Mouse (Mus musculus) pancreas, adult 10 weeks (tissue): ENCODE measurements around the gene Acvrl1. TPM values are rescaled to one million over a fixed set of nuclear protein-coding genes. Genes with fewer than 3 reads are reported as not detected.

ENCODE experiments used
- polyA plus RNA-seq: library from polyadenylated mRNA; stranded (reverse); fragments of 350-450 nt; fragmentation: Illumina TruSeq; extraction: RNeasy Lipid Tissue Mini Kit (QIAGEN cat#74804); gene quantifications from one replicate; pipeline ENCODE4 v1.2.3, GENCODE M21; 2015; ENCODE audit warnings: low read depth, low replicate concordance; ENCODE audit not compliant: insufficient read depth

Gene Acvrl1
- polyA plus RNA-seq: 20.3 TPM

DNA sequence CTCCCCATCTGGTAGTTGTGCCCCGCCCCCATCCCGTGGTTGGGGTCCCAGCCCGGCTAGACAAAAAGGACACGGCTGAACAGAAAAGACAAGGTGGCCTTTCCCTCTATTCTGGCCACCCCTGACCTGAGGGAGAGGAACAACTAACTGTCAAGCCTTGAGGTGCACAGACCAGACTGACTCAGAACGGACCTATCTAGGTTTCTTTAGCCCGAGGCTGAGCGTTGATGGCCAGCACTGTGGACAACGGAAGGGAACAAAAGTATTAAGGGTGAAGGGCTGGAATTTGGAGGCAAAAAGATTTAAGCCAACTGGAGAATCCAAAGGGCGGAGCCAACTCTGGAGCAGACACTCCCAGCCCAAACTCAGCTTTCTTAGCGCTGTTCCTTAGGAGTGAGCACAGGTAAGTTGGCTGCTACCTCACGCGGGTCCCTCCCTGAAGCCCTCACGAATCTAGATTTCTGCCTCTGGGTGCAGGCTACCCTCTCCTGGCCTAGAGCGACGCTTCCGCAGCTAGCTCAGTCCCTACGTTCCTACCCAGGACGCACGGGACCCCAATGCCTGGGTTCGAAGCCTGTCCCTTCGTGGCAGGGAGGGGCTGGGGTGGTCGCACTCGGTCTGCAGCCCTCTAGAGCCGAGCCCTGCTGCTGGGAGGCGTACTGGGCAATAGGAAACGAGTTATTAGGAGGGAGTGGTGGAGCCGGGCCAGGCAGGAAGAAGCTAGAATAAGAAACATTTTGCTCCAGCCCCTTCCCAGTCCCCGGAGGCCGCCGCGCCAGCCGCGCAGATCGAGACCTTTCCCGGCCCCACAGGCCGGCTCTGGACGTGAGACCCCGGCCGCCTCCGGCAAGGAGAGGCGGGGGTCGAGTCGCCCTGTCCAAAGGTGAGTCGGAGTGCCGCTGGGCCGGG is at the start of gene Acvrl1:
Gene Acvrl1 (plus strand): TSS at position 342 of the 909 bp plus-strand sequence.

DNA sequence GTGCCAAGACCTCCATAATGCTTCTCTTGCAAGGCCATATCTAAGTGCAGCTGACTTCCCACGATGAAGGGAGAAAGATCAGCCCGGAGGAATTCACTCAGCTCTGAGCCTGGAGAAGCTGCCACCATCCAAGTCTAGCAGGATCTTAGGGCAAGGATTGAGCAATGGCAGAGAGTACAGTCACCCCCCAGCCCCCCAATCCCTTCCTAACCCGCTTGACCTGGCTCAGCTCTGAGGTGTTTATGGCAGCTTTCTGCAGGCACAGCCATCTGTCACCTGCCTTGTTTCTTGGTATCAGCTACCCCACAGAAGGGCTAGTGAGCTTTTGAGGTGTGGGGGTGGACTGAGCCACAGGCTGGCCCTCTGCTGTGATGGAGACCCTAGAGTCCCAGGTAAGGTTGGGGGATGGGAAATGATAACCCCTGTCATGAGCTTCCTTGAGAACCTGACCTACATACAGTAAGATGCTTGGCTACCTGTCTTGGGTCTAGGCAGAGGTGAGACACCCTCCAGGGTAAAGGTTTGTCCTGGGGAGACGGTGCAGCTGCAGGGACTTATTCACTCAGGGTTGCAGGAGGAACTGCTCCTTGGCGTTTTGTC is 12.7 kb upstream of the Acvrl1 start, which contains the start of gene Ankrd33:
Gene Ankrd33 (plus strand): TSS at position 245 of the 600 bp plus-strand sequence.

DNA sequence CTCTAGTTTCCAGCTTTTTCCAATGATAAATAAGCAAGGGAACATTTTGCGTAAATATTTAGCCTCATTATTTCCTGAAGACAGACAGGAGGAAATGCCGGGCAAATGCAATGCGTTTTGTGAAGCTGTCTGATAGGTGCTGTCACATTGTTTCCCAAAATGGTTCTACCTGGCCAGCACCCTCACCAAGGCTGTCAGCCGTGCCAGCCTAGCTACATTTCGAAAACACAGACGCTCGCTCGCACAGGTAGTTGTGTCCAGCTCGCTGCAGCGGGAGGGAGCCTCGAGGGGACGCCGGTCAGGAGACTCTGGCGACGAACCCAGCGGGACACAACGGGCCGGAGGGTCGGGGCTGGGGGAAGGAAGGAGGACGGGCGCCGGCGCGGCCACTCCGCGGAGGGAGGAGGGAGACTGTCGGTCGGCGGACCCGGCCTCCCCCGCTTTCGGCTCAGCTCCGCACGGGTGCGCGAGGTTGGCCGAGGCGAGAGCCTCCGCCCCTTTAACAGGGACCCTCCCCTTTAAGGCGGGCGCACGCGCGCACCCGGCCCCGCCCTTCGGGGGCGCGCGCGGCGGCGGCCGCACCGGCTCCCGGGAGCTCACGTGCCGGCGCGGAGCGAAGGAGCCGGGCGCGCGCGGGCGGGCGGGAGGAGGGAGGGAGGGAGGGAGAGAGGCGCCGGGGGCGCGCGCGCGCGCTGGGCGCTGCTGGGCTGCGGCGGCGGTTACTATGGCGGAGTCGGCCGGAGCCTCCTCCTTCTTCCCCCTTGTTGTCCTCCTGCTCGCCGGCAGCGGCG is 45.3 kb downstream of the Acvrl1 start, which contains the start of gene Acvr1b:
Gene Acvr1b (plus strand): TSS at position 647 of the 791 bp plus-strand sequence.

Other genes with a start within 250 kb of the Acvrl1 start
- gene Gm47841, start 81.1 kb upstream of the Acvrl1 start, polyA plus RNA-seq: not detected
- 1.6 TPM for gene Fignl2, start 50.0 kb upstream of the Acvrl1 start, polyA plus RNA-seq
- not detected for gene Ankrd33, start 12.8 kb upstream of the Acvrl1 start, polyA plus RNA-seq
- 3.4 TPM for gene Acvr1b, start 45.5 kb downstream of the Acvrl1 start, polyA plus RNA-seq
- gene Grasp, start 95.7 kb downstream of the Acvrl1 start, polyA plus RNA-seq: 6.4 TPM
- 23.3 TPM for gene Nr4a1, start 125.7 kb downstream of the Acvrl1 start, polyA plus RNA-seq
- 5.2 TPM for gene Atg101, start 155.8 kb downstream of the Acvrl1 start, polyA plus RNA-seq
- gene 6030408B16Rik, start 164.7 kb downstream of the Acvrl1 start, polyA plus RNA-seq: 1.00 TPM
- 1.8 TPM for gene Krt80, start 241.6 kb downstream of the Acvrl1 start, polyA plus RNA-seq